Mouse (Mus musculus) gastrocnemius, postnatal 36 days (tissue): ENCODE measurements around the gene Phldb2. TPM values are rescaled to one million over a fixed set of nuclear protein-coding genes. Genes with fewer than 3 reads are reported as not detected.

ENCODE experiments used
- DNase-seq, 2 experiments: peaks; one replicate each; pipeline ENCODE4 v3.0.0; 2022
- intact Hi-C: fragments of 180-260 bp; cut with DNase I; formaldehyde crosslinking; loops from one replicate; pipeline ENCODE4 v1.15.1; 2025
- total RNA-seq, 2 experiments: library from RNA; stranded (reverse); gene quantifications; 2 replicates each; pipeline ENCODE4 v1.2.3; 2021

Phldb2 gene
- total RNA-seq, 2 experiments from 2014 or later, result 6.1 to 8.1 TPM

DNA sequence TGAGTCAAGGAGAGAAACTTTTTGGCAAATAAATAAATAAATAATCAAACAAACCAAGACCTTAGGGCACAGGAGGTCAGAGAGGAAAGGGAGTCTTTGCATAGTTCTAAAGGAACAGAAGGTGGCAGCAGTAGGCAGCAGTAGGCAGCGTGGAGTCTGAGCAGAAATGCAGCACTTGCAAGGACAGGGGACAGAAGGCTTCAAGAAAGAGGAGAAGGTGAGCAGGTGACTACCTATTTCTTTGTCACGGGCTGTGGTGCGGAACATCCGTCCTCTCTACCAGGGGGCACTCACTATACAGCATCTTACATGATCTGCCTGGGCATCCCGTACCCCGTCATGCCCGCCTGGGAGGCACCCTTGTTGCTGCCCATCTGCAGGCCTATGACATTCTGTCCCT is 242.1 kb downstream of the Phldb2 start:
- no peak for DNase-seq
- intact Hi-C loops, result no loop called here

DNA sequence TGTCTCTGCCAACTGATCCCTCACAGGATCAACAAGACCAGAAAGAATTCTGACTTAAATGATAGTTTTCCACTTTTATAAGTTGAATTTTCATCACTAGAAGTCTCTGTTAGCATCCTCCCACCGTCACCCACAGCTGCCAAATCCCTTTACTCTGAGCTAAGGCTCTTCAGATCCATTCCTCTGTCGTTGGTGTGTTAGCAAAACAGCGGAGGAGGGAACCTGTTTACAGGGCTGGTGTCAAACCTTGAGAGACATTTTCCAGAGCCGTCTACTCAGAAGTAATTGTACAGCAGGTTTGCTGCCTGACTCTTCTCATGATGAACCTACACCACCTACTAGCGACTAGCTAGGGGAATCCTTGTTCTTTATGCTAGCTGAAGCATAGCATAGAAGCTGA is 254.1 kb downstream of the Phldb2 start:
- DNase-seq, result no peak
- intact Hi-C loops, result no loop called here

DNA sequence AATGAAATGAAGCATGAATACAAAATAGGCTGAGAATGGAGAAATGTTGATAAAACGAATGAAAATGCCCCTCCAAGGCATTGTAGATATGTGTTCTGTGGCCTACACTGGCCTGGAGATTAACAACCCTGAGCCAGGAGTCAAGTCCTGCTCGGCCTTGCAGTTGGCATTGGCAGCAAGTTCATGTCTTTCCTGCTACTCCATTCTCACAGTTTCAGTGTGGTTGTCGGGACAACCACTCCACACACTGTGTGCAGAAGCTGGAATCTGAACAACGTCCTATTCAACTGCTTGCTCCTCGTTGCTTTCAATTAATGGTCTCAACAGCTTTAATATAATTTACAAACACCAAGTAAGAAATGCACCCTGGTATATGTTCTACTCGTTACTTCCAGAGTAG is 255.4 kb downstream of the Phldb2 start:
- intact Hi-C loops, result no loop called here
- DNase-seq, result no peak

Other genes starting within 250 kb of the Phldb2 start
- gene Tagln3, start 229.0 kb downstream of the Phldb2 start, total RNA-seq, result under 1 TPM; 0.20 to 0.42 TPM
- gene Abhd10, start 210.6 kb downstream of the Phldb2 start, total RNA-seq, result 10 to 100 TPM in 1 of 2 experiments, 1 to 10 TPM in 1; 9.2 to 10.2 TPM
- gene Plcxd2, start 56.6 kb upstream of the Phldb2 start, total RNA-seq, result under 1 TPM; 0.22 to 0.26 TPM
- not detected for gene Cd96, start 166.7 kb upstream of the Phldb2 start, total RNA-seq
- 10 to 100 TPM; 12.5 to 17.5 TPM for gene Gm4737, start 201.5 kb upstream of the Phldb2 start, total RNA-seq